Mouse (Mus musculus): ENCODE measurements around the gene Sipa1l3.

GRCm38 (mm10) chr7:29288942-29289638 lies 229.4 kb downstream of the Sipa1l3 start, which contains the start of gene Ppp1r14a:
- TF ChIP-seq TCF12 (IDR thresholded peaks at IDR 0.05; ENCODE audit: insufficient read depth, poor library complexity, severe bottlenecking) (no peak), POLR2A (IDR thresholded peaks at IDR 0.05; ENCODE audit: insufficient read length, low read depth) (no peak), MYOG (IDR thresholded peaks at IDR 0.05; ENCODE audit: control insufficient read depth in 1 of 3, insufficient read depth in 1 of 3, insufficient read length in 2 of 3, low read depth in 2 of 3) (no peak), POLR2AphosphoS2 (IDR thresholded peaks at IDR 0.05; ENCODE audit: insufficient read length, low read depth) (no peak), MYOD1 (IDR thresholded peaks at IDR 0.05; ENCODE audit: control insufficient read depth in 1 of 3, insufficient read length in 2 of 3, low read depth in 2 of 3) (no peak), USF1 (IDR thresholded peaks at IDR 0.05; ENCODE audit: low read depth) (no peak), MAX (IDR thresholded peaks at IDR 0.05; ENCODE audit: low read depth) (no peak), REST (IDR thresholded peaks at IDR 0.05; ENCODE audit: insufficient read depth, insufficient read length) (no peak)
